Mouse (Mus musculus) E14TG2a.4 (cell line): ENCODE results near the gene Dnajb4.

Experiments used
- CTCF ChIP-seq: conservative IDR thresholded peaks from 2 replicates; pipeline ENCODE4 v1.5.1; 2014; ENCODE audit warnings: low read length
- NANOG ChIP-seq: IDR thresholded peaks from 2 replicates; pipeline ENCODE4 v1.6.1; 2014; ENCODE audit warnings: borderline replicate concordance, low read length, mixed read lengths
- POU5F1 ChIP-seq: IDR thresholded peaks from 2 replicates; pipeline ENCODE4 v1.6.1; 2014; ENCODE audit warnings: low read length, borderline replicate concordance

- TF ChIP-seq CTCF, result no peak
- no peak for TF ChIP-seq POU5F1
- no peak for TF ChIP-seq NANOG
Observed at GRCm38 (mm10) chr3:152235238-152235637, 25.1 kb upstream of the Dnajb4 start.
